Mouse (Mus musculus): Measurements from ENCODE around the gene Med1. TPM values are rescaled to one million over a fixed set of nuclear protein-coding genes. Genes with fewer than 3 reads are reported as not detected.
A peak's percentile ranks its signal among the peaks of the same experiment; 100 is the strongest.
"Not testable (repeated sequence)": the region's sequence is repeated elsewhere in the genome, so short reads cannot be mapped to it uniquely, and the experiment has no call there.

Gene Med1
- polyA plus RNA-seq, 1 experiment from 2014 or later: 83.3 TPM

DNA sequence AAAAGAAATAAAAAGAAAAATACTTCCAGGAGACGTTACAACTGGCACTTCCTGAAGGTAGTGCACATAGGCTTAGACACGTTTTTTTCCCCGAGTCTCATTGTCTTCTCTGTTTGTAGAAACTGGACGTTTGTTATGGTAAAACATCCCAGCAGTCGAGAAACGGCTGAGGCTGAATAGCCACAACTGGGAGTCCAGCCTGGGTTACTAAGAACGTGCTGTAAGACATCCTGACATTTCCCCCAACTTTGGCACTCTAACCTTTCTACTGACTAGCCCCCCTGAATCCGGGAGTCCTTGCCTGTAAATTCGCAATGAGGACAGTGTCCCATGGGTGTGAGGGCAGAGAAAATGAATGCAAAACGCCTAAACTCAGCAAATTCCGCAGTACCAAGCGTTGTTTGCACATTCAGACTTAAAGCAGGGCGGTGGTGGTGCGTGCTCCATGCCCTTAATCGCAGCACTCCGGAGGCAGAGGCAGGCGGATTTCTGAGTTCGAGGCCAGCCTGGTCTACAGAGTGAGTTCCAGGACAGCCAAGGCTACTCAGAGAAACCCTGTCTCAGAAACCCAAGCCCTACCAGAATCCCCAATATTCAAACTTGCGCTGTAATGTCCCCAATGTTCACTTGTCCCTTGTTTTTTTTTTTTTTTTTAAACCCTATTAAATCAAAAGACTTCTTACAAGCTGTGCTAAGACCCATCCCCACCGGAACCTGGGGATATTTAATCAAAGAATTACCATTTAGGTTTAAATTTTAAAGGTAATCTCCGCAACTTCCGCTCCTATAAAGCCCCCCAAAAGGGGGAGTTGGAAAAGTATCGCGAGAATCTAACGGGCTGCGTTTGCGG lies 8.9 kb upstream of the Med1 start:
- WGBS: 3% methylated on average over 27 of the region's 27 CpGs
- Histone ChIP-seq H3K9me3 (no peaks in the 10 kb centered on the region), H3K27me3 (replicated peaks; ENCODE audit: low read depth, poor library complexity, severe bottlenecking) (no peaks in the 10 kb centered on the region), H3K27ac (replicated peaks) (peak overlapping the region; percentile 100), H3K36me3 (replicated peaks) (peaks cover 11% of the 10 kb centered on the region), H3K4me3 (peak overlapping the region; percentile 98), H3K4me1 (peaks cover 24% of the 10 kb centered on the region)
- peak; percentile 47 for DNase-seq (ENCODE audit: low spot score)

DNA sequence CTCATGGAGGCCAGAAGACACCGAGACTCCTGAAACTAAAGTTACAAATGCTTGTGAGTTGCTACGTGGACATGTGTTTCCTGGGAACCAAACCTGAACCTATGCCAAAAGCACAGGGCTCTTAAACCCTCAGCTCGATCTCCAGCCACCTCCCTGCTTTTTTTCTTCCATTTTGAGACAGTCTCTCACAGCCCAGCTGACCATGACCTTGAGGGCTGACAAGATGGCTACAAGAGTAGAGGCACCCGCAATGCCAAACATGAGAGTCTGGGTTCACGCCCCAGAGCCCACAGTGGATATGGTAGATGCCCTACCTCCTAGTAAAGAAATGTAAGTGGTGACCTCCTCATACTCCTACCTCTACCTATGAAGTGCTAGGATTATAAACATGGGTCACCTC lies 2.3 kb downstream of the Med1 start:
- 92% methylated on average over 5 of the region's 5 CpGs for WGBS
- DNase-seq (ENCODE audit: low spot score): no peak
- no peaks in the 10 kb centered on the region for H3K9me3 ChIP-seq
- H3K4me3 ChIP-seq: no peak overlapping the region
- H3K27ac ChIP-seq (replicated peaks): no peak overlapping the region
- H3K4me1 ChIP-seq: peaks cover 13% of the 10 kb centered on the region
- no peaks in the 10 kb centered on the region for H3K27me3 ChIP-seq (replicated peaks; ENCODE audit: low read depth, poor library complexity, severe bottlenecking)
- peaks cover 53% of the 10 kb centered on the region for H3K36me3 ChIP-seq (replicated peaks)

DNA sequence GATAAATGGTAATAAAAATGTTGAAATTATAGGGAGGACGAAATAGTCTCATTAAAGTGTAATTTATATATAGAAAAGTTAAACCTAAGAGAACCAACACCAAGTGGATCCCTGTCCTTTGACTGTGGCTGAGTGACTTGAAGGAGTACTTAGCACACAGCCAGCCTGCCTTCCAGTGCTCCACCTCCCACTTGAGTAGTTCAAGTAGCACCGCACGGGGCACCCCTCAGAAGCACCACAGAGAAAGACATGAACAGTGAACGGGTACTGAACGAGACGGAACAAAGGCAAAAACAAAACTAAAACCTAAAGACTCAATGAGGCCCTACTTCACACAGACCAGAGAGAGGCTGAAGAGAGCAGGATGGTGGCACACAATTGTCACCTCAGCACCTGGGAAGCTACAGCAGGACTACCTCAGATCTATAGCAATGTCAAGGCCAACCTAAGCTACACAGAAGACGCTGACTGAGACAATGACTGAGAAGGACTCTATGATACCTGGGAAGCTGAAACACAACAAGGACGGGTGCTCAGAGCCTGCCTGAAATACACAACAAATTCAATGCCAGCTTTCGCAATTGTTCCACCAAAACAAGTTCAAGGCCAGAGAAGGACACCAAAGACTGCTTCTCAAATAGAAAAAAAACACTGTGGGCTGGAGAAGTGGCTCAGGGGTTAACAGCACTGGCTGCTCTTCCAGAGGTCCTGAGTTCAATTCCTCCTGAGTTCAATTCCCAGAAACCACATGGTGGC lies 5.3 kb downstream of the Med1 start:
- Histone ChIP-seq H3K4me3 (no peak overlapping the region), H3K4me1 (peaks cover 9% of the 10 kb centered on the region), H3K27ac (replicated peaks) (no peak overlapping the region), H3K9me3 (no peaks in the 10 kb centered on the region; the same call in 1 of the 2 replicates), H3K36me3 (replicated peaks) (peaks cover 83% of the 10 kb centered on the region), H3K27me3 (replicated peaks; ENCODE audit: low read depth, poor library complexity, severe bottlenecking) (no peaks in the 10 kb centered on the region)
- WGBS: 91% methylated on average over 9 of the region's 9 CpGs
- DNase-seq (ENCODE audit: low spot score): no peak

DNA sequence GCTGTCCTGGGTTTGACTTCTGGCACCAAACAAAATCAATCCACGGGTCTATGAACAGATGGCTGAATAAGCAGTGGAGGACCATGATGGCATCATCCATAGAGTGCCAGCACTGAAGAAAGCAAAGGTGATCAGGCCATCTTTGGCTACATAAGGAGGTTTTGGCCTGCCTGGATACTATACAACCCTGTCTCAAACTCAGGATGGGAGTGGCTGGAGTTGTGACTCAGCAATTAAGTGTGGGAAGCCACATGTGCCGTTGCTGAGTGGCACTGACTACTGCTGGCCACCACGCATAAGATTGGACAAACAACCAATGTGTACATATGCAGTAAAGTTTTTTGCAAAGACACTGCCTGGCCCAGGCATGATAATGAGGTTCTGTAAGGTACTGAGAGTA lies 10.9 kb downstream of the Med1 start:
- WGBS: 92% methylated on average over 3 of the region's 3 CpGs
- H3K4me1 ChIP-seq; H3K27me3 ChIP-seq (replicated peaks; ENCODE audit: low read depth, poor library complexity, severe bottlenecking); H3K4me3 ChIP-seq; H3K27ac ChIP-seq (replicated peaks); DNase-seq (ENCODE audit: low spot score); H3K9me3 ChIP-seq: not testable (repeated sequence)
- peaks cover 96% of the 10 kb centered on the region for H3K36me3 ChIP-seq (replicated peaks)

DNA sequence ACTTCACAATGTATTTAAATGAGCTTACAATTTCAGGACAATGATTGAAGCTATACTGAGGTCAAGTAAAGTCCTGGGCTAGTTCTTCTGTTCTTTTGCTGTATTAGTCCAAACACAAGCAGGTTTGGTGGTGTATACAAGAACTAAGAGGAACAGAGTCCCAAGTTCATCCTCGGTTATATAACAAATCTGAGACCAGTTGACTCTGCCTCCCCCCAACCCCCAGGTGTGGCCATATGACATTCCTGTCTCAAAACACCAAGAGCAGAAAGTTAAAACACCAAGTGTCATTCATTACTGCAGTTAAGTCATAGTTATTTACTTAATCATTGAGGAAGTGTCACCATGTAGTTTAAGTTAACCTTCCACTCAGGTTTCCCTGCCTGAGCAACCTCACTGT lies 24.7 kb downstream of the Med1 start:
- DNase-seq (ENCODE audit: low spot score): no peak
- Histone ChIP-seq H3K9me3 (no peaks in the 10 kb centered on the region), H3K27ac (replicated peaks) (no peak overlapping the region), H3K36me3 (replicated peaks) (peaks cover 100% of the 10 kb centered on the region), H3K4me3 (no peak overlapping the region), H3K4me1 (no peaks in the 10 kb centered on the region), H3K27me3 (replicated peaks; ENCODE audit: low read depth, poor library complexity, severe bottlenecking) (no peaks in the 10 kb centered on the region)
- 77% methylated on average over 1 of the region's 1 CpGs for WGBS

DNA sequence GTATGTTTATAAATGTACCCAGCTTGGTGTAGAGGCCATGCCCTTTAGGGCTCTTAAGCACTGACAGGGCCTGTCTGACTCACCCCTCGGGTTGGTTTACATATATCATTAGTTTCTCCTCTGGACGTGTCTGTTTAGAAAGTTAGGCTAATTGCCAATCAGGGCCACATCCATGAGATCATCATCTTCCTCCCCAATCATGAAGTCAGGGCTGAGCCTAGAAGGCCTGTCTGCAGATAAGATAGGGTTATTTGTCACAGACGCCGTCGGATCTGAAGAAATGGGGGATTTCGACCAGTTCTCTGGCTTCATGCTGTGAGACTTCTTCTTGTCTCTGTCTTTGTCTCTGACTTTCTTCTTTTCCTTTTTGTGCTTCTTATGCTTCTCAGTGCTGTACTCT lies 38.0 kb downstream of the Med1 start:
- H3K9me3 ChIP-seq: no peaks in the 10 kb centered on the region
- H3K36me3 ChIP-seq (replicated peaks): peaks cover 70% of the 10 kb centered on the region
- WGBS: 85% methylated on average over 6 of the region's 6 CpGs
- H3K4me1 ChIP-seq: no peaks in the 10 kb centered on the region
- no peak for DNase-seq (ENCODE audit: low spot score)
- H3K4me3 ChIP-seq: no peak overlapping the region
- no peaks in the 10 kb centered on the region for H3K27me3 ChIP-seq (replicated peaks; ENCODE audit: low read depth, poor library complexity, severe bottlenecking)
- H3K27ac ChIP-seq (replicated peaks): no peak overlapping the region

DNA sequence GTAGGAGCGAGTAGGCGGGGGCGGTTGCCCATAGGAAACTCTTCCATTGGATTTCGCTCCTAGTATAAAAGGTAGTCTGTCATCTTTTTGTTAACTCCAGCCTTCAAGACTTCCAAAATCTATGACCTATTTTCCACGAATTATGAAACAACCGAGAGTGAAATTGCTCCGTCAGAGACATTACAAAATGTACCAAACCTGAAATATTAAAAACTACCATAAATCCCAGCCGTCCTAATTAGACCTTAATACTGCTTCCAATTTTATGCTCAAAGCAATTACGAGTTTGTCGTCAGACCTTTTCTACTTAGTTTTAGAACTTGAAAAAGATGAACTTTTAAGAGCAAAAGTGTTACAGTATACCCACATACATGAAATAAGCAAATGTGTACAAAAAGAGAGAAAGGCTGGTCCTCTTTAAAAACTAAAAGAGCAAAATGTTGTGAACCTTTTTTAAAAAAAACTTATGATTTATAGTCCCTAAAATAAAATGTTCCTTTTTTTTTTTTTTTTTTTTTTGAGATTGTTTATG lies 42.4 kb downstream of the Med1 start:
- WGBS: 12% methylated on average over 10 of the region's 10 CpGs
- Histone ChIP-seq H3K27me3 (replicated peaks; ENCODE audit: low read depth, poor library complexity, severe bottlenecking) (no peaks in the 10 kb centered on the region), H3K4me1 (peaks cover 21% of the 10 kb centered on the region), H3K4me3 (peak overlapping the region; percentile 97), H3K9me3 (no peaks in the 10 kb centered on the region), H3K27ac (replicated peaks) (no peak overlapping the region), H3K36me3 (replicated peaks) (peaks cover 26% of the 10 kb centered on the region)
- DNase-seq (ENCODE audit: low spot score): no peak

DNA sequence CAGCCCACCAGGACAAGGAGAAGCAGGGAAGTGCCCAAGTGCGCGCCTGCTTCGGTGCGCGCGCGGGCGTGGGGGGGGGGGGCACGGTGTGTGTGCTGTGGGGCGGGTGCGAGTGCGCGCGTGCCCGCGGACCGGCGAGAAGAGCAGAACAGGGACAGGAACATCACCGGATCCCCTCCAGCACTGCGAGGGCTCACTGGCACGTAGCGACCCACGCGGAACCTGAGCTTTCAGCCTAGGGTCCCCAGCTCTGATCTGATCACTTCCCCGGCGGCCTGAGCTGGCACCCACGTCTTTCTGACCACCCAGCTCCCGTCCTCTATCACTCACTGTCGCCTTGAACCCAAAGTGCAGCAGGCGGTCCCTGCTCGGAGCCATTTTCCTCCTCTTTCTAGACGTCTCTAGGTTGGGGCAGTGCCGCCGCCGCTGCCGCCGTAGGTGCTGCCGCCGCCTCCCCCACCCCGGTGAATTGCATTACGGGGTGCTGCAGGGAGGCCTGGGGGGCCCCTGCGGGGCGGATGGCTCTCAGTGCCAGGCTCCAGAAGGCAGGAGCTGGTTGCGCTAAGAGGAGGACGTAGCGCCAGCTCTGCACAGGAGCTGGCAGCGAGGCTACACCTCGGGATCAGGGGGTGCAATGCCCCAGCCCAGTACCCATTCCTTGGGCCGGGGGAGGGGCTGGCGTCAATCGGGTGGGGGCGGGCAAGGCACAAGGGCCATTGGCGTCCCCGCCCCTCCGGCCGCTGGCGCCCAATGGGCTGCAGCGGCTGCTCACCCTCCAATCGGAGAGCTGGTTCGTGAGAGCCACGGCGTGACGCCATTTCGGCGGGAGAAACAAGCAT lies 43.1 kb downstream of the Med1 start, which contains the start of gene Fbxl20:
Gene Fbxl20, minus strand, starts transcription at position 618 of the 839 bp plus-strand sequence.
- DNase-seq (ENCODE audit: low spot score): peak; percentile 97
- no peaks in the 10 kb centered on the region for H3K9me3 ChIP-seq
- peaks cover 22% of the 10 kb centered on the region for H3K4me1 ChIP-seq
- no peaks in the 10 kb centered on the region for H3K27me3 ChIP-seq (replicated peaks; ENCODE audit: low read depth, poor library complexity, severe bottlenecking)
- under 1% methylated on average over 65 of the region's 65 CpGs for WGBS
- peak within 1 kb of the TSS; percentile 97 for H3K4me3 ChIP-seq
- peak within 1 kb of the TSS; percentile 94 for H3K27ac ChIP-seq (replicated peaks)
- peaks cover 19% of the 10 kb centered on the region for H3K36me3 ChIP-seq (replicated peaks)

DNA sequence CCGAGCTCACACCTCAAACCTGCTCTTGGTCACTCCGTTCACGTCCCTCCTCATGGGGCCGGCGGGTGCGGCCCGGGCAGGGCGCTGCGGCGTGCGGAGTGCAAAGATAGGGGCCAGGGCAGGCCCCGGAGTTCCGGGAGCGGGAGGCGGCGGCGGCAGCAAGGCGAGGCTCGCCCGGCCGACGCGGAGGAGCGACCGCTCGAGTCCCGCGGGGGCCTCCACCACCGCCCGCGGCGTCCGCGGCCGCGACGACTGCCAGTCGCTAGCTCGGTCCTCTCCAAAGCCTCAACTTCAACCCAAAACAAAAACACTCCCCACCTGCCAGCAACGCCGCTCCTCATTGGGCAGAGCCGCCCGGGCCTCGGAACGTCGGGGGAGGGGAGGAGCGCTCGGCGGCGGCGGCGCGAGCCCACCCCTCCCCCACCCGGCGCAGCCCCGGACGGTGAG lies 43.8 kb downstream of the Med1 start:
- peaks cover 13% of the 10 kb centered on the region for H3K36me3 ChIP-seq (replicated peaks)
- H3K4me3 ChIP-seq: peak overlapping the region; percentile 97
- H3K4me1 ChIP-seq: peaks cover 22% of the 10 kb centered on the region
- DNase-seq (ENCODE audit: low spot score): peak; percentile 97
- H3K27ac ChIP-seq (replicated peaks): peak overlapping the region; percentile 94
- under 1% methylated on average over 57 of the region's 57 CpGs for WGBS
- H3K9me3 ChIP-seq: no peaks in the 10 kb centered on the region
- no peaks in the 10 kb centered on the region for H3K27me3 ChIP-seq (replicated peaks; ENCODE audit: low read depth, poor library complexity, severe bottlenecking)

DNA sequence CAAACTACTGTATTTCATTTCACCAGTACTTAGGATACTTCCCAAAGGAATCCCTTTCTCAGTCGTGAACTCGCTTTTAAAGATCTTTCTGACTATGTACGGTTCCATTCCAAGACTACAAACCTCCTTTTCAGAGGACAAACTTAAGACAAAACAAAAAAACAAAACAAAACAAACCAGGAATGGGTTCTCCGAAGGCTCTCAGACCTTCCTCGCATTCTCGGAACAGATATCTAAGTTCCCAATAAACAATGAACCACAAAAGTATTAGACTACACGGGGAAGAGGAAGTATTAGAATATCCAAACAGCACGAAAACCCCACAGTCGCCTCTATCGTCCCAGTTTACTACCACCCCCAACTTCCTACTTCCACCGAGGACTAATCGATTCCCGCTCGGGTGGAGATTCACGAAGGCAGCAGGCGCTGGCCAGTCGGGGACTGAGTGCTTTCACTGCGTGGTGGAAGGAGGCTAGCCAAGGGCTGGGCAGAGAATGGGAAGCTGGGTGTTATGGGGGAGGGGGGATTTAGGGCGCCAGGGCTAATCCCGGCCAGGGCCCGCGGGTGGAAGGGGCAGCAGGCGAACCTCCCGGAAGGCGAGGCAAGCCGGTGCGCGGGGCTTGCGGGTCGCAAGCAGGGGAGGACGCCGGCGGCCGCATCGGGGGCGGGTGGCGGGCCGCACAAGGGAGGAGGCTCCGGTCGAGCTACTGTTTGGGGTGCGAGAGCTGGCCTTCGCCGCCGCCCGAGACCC lies 44.4 kb downstream of the Med1 start:
- 3% methylated on average over 45 of the region's 45 CpGs for WGBS

DNA sequence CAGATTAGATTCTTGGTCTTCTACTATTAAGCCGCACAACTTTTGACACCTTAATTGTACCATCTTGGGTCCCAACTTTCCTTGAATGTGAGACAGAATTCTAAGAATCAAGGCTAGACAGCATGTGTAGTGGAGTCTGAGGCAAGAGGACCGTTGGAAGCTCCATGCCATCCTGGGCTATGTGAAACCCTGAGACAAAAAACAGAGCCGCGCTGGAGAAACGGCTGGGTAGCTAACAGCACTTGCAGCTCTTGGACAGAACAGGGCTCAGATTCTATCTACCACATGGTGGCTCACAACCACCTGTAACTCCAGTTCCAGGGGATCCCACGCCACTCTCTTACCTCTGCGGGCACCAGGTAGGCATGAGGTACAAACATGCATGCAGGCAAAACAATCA lies 47.2 kb downstream of the Med1 start:
- peaks cover 14% of the 10 kb centered on the region for H3K36me3 ChIP-seq (replicated peaks)
- DNase-seq (ENCODE audit: low spot score): no peak
- H3K27ac ChIP-seq (replicated peaks): no peak overlapping the region
- no peak overlapping the region for H3K4me3 ChIP-seq
- H3K9me3 ChIP-seq: no peaks in the 10 kb centered on the region
- WGBS: 87% methylated on average over 7 of the region's 7 CpGs
- H3K4me1 ChIP-seq: peaks cover 22% of the 10 kb centered on the region
- H3K27me3 ChIP-seq (replicated peaks; ENCODE audit: low read depth, poor library complexity, severe bottlenecking): no peaks in the 10 kb centered on the region

More for the DNA sequence above, 44.4 kb downstream of the Med1 start:
- Histone ChIP-seq H3K36me3 (replicated peaks) (peaks cover 8% of the 10 kb centered on the region), H3K9me3 (no peaks in the 10 kb centered on the region), H3K4me1 (peaks cover 22% of the 10 kb centered on the region), H3K27ac (replicated peaks) (peak overlapping the region; percentile 94), H3K27me3 (replicated peaks; ENCODE audit: low read depth, poor library complexity, severe bottlenecking) (no peaks in the 10 kb centered on the region), H3K4me3 (peak overlapping the region; percentile 97)
- DNase-seq (ENCODE audit: low spot score): peak; percentile 62

Data from embryonic facial prominence, embryonic 10.5 days (tissue).